Mouse (Mus musculus): ENCODE measurements around the gene Scgb1c1. TPM values are rescaled to one million over a fixed set of nuclear protein-coding genes. Genes with fewer than 3 reads are reported as not detected.

The Scgb1c1 gene
- polyA plus RNA-seq, 1 experiment from 2014 or later: not detected

GRCm38 (mm10) chr7:140822731-140823130, 22.6 kb upstream of the Scgb1c1 start:
- no peaks in the 10 kb centered on the region for H3K9me3 ChIP-seq (replicated peaks)
- peaks cover 5% of the 10 kb centered on the region for H3K27me3 ChIP-seq (replicated peaks)
- no peak overlapping the region for H3K27ac ChIP-seq (ENCODE audit: poor library complexity, severe bottlenecking)
- H3K9ac ChIP-seq: no peak overlapping the region
- WGBS: 87% methylated on average over 4 of the region's 4 CpGs
- H3K4me2 ChIP-seq: no peak overlapping the region
- ATAC-seq (ENCODE audit: insufficient number of reproducible peaks, low FRiP score): no peak
- H3K36me3 ChIP-seq: no peaks in the 10 kb centered on the region
- H3K4me3 ChIP-seq: no peak overlapping the region
- H3K4me1 ChIP-seq (replicated peaks): peaks cover 10% of the 10 kb centered on the region; the same call in 1 of the 2 replicates

- Histone ChIP-seq H3K9ac (no peak overlapping the region), H3K36me3 (no peaks in the 10 kb centered on the region), H3K4me2 (peak overlapping the region; percentile 8; the same call in 1 of the 2 replicates), H3K9me3 (replicated peaks) (no peaks in the 10 kb centered on the region), H3K4me3 (no peak overlapping the region), H3K27me3 (replicated peaks) (peaks cover 10% of the 10 kb centered on the region), H3K4me1 (replicated peaks) (no peaks in the 10 kb centered on the region), H3K27ac (ENCODE audit: poor library complexity, severe bottlenecking) (no peak overlapping the region)
- WGBS: 26% methylated on average over 8 of the region's 8 CpGs
- no peak for ATAC-seq (ENCODE audit: insufficient number of reproducible peaks, low FRiP score)
Measured at GRCm38 (mm10) chr7:140828171-140828881, 17.0 kb upstream of the Scgb1c1 start.

GRCm38 (mm10) chr7:140831447-140831846, 13.9 kb upstream of the Scgb1c1 start:
- no peaks in the 10 kb centered on the region for H3K4me1 ChIP-seq (replicated peaks)
- ATAC-seq (ENCODE audit: insufficient number of reproducible peaks, low FRiP score): no peak
- no peak overlapping the region for H3K9ac ChIP-seq
- no peak overlapping the region for H3K27ac ChIP-seq (ENCODE audit: poor library complexity, severe bottlenecking)
- 65% methylated on average over 6 of the region's 6 CpGs for WGBS
- H3K27me3 ChIP-seq (replicated peaks): peaks cover 25% of the 10 kb centered on the region
- H3K9me3 ChIP-seq (replicated peaks): no peaks in the 10 kb centered on the region
- no peak overlapping the region for H3K4me3 ChIP-seq
- H3K36me3 ChIP-seq: no peaks in the 10 kb centered on the region
- no peak overlapping the region for H3K4me2 ChIP-seq

- peaks cover 40% of the 10 kb centered on the region for H3K27me3 ChIP-seq (replicated peaks)
- no peak overlapping the region for H3K4me2 ChIP-seq
- H3K36me3 ChIP-seq: no peaks in the 10 kb centered on the region
- 66% methylated on average over 4 of the region's 4 CpGs for WGBS
- H3K9ac ChIP-seq: no peak overlapping the region
- no peak overlapping the region for H3K4me3 ChIP-seq
- no peak for ATAC-seq (ENCODE audit: insufficient number of reproducible peaks, low FRiP score)
- no peak overlapping the region for H3K27ac ChIP-seq (ENCODE audit: poor library complexity, severe bottlenecking)
- no peaks in the 10 kb centered on the region for H3K4me1 ChIP-seq (replicated peaks)
- no peaks in the 10 kb centered on the region for H3K9me3 ChIP-seq (replicated peaks)
Measured at GRCm38 (mm10) chr7:140833341-140833740, 12.0 kb upstream of the Scgb1c1 start.

- Histone ChIP-seq H3K4me1 (replicated peaks) (no peaks in the 10 kb centered on the region), H3K4me3 (no peak within 1 kb of the TSS), H3K36me3 (no peaks in the 10 kb centered on the region), H3K9me3 (replicated peaks) (no peaks in the 10 kb centered on the region), H3K27me3 (replicated peaks) (peaks cover 56% of the 10 kb centered on the region), H3K9ac (no peak within 1 kb of the TSS), H3K27ac (ENCODE audit: poor library complexity, severe bottlenecking) (no peak within 1 kb of the TSS), H3K4me2 (no peak within 1 kb of the TSS)
- WGBS: 36% methylated on average over 20 of the region's 20 CpGs
- ATAC-seq (ENCODE audit: insufficient number of reproducible peaks, low FRiP score): no peak
Measured at GRCm38 (mm10) chr7:140834968-140835757, 10.2 kb upstream of the Scgb1c1 start, which contains the start of gene Urah. TSS of gene Urah (plus strand) at chr7:140835018.

GRCm38 (mm10) chr7:140835758-140836087, 9.6 kb upstream of the Scgb1c1 start:
- 50% methylated on average over 2 of the region's 2 CpGs for WGBS
- H3K4me3 ChIP-seq: no peak overlapping the region
- H3K4me1 ChIP-seq (replicated peaks): no peaks in the 10 kb centered on the region
- H3K27ac ChIP-seq (ENCODE audit: poor library complexity, severe bottlenecking): no peak overlapping the region
- no peak for ATAC-seq (ENCODE audit: insufficient number of reproducible peaks, low FRiP score)
- no peak overlapping the region for H3K4me2 ChIP-seq
- no peaks in the 10 kb centered on the region for H3K36me3 ChIP-seq
- H3K9me3 ChIP-seq (replicated peaks): no peaks in the 10 kb centered on the region
- H3K9ac ChIP-seq: no peak overlapping the region
- H3K27me3 ChIP-seq (replicated peaks): peaks cover 59% of the 10 kb centered on the region

GRCm38 (mm10) chr7:140836243-140837115, 8.9 kb upstream of the Scgb1c1 start:
- Histone ChIP-seq H3K9ac (no peak overlapping the region), H3K4me1 (replicated peaks) (no peaks in the 10 kb centered on the region), H3K27me3 (replicated peaks) (peaks cover 64% of the 10 kb centered on the region), H3K27ac (ENCODE audit: poor library complexity, severe bottlenecking) (no peak overlapping the region), H3K4me3 (no peak overlapping the region), H3K9me3 (replicated peaks) (no peaks in the 10 kb centered on the region), H3K36me3 (no peaks in the 10 kb centered on the region), H3K4me2 (no peak overlapping the region)
- 74% methylated on average over 9 of the region's 9 CpGs for WGBS
- ATAC-seq (ENCODE audit: insufficient number of reproducible peaks, low FRiP score): no peak

- no peak overlapping the region for H3K4me3 ChIP-seq
- no peak for ATAC-seq (ENCODE audit: insufficient number of reproducible peaks, low FRiP score)
- peaks cover 87% of the 10 kb centered on the region for H3K27me3 ChIP-seq (replicated peaks)
- 50% methylated on average over 5 of the region's 5 CpGs for WGBS
- H3K9me3 ChIP-seq (replicated peaks): no peaks in the 10 kb centered on the region
- no peaks in the 10 kb centered on the region for H3K4me1 ChIP-seq (replicated peaks)
- H3K4me2 ChIP-seq: no peak overlapping the region
- H3K9ac ChIP-seq: no peak overlapping the region
- H3K27ac ChIP-seq (ENCODE audit: poor library complexity, severe bottlenecking): no peak overlapping the region
- no peaks in the 10 kb centered on the region for H3K36me3 ChIP-seq
Measured at GRCm38 (mm10) chr7:140839556-140839955, 5.8 kb upstream of the Scgb1c1 start.

- Histone ChIP-seq H3K36me3 (no peaks in the 10 kb centered on the region), H3K4me2 (no peak overlapping the region), H3K27me3 (replicated peaks) (peaks cover 82% of the 10 kb centered on the region), H3K9ac (no peak overlapping the region), H3K27ac (ENCODE audit: poor library complexity, severe bottlenecking) (no peak overlapping the region), H3K4me1 (replicated peaks) (no peaks in the 10 kb centered on the region), H3K4me3 (no peak overlapping the region), H3K9me3 (replicated peaks) (no peaks in the 10 kb centered on the region)
- no peak for ATAC-seq (ENCODE audit: insufficient number of reproducible peaks, low FRiP score)
- WGBS: 33% methylated on average over 19 of the region's 19 CpGs
Measured at GRCm38 (mm10) chr7:140840750-140841735, 4.3 kb upstream of the Scgb1c1 start.

- 72% methylated on average over 7 of the region's 7 CpGs for WGBS
Measured at GRCm38 (mm10) chr7:140843806-140844205, 1.5 kb upstream of the Scgb1c1 start.

More at GRCm38 (mm10) chr7:140843806-140844205, 1.5 kb upstream of the Scgb1c1 start:
- H3K4me3 ChIP-seq: no peak overlapping the region
- no peak overlapping the region for H3K27ac ChIP-seq (ENCODE audit: poor library complexity, severe bottlenecking)
- no peak overlapping the region for H3K4me2 ChIP-seq
- ATAC-seq (ENCODE audit: insufficient number of reproducible peaks, low FRiP score): no peak
- H3K4me1 ChIP-seq (replicated peaks): peaks cover 4% of the 10 kb centered on the region; the same call in 1 of the 2 replicates
- H3K27me3 ChIP-seq (replicated peaks): peaks cover 75% of the 10 kb centered on the region
- no peaks in the 10 kb centered on the region for H3K36me3 ChIP-seq
- no peaks in the 10 kb centered on the region for H3K9me3 ChIP-seq (replicated peaks)
- no peak overlapping the region for H3K9ac ChIP-seq
